Mouse (Mus musculus): Measurements from ENCODE around the gene Iqcb1. TPM values are rescaled to one million over a fixed set of nuclear protein-coding genes. Genes with fewer than 3 reads are reported as not detected.
"Not testable (repeated sequence)": the region's sequence is repeated elsewhere in the genome, so short reads cannot be mapped to it uniquely, and the experiment has no call there.

Gene Iqcb1
- polyA plus RNA-seq, 1 experiment from 2014 or later = 26.0 TPM

GRCm38 (mm10) chr16:36817321-36817926 is 10.8 kb upstream of the Iqcb1 start:
- ChIA-PET POLR2A (no interaction called here), CTCF (interaction anchor here (1.0 to 2.4 kb wide), 5 partner anchors 13 to 343 kb away, joined by 3 to 10 read pairs (median 3); no protein-coding TSS in a partner anchor)
- TF ChIP-seq CTCF (IDR thresholded peaks at IDR 0.05) = peak; percentile 95
- DNase-seq (ENCODE audit: low read depth, low spot score) = peak; percentile 19
- in situ Hi-C loops (cut with MboI; ENCODE audit: low pct_unique_long_range_greater_than_20kb) = loop anchor here (25.0 kb wide), 1 partner anchor 730 kb away; no protein-coding TSS in a partner anchor
- peak; percentile 86 for ATAC-seq
- H3K27me3 ChIP-seq = peaks cover 4% of the 10 kb centered on the region

- ATAC-seq = no peak
- in situ Hi-C loops (cut with MboI; ENCODE audit: low pct_unique_long_range_greater_than_20kb) = loop anchor here (25.0 kb wide), 1 partner anchor 733 kb away; no protein-coding TSS in a partner anchor
- ChIA-PET POLR2A (no interaction called here), CTCF (no interaction called here)
- no peak for TF ChIP-seq CTCF (IDR thresholded peaks at IDR 0.05)
- no peak for DNase-seq (ENCODE audit: low read depth, low spot score)
- no peaks in the 10 kb centered on the region for H3K27me3 ChIP-seq
These were observed 8.2 kb upstream of the Iqcb1 start for GRCm38 (mm10) chr16:36820016-36820415.

- DNase-seq (ENCODE audit: low read depth, low spot score) (no peak), ATAC-seq (no peak)
- in situ Hi-C loops (cut with MboI; ENCODE audit: low pct_unique_long_range_greater_than_20kb) = loop anchor here (25.0 kb wide), 1 partner anchor 733 kb away; no protein-coding TSS in a partner anchor
- no peaks in the 10 kb centered on the region for H3K27me3 ChIP-seq
- POLR2A ChIA-PET = no interaction called here
- no peak for TF ChIP-seq CTCF (IDR thresholded peaks at IDR 0.05)
- CTCF ChIA-PET = interaction anchor here (0.8 to 2.0 kb wide), 3 partner anchors 11 to 101 kb away, joined by 3 to 6 read pairs (median 5); no protein-coding TSS in a partner anchor
These were observed 7.4 kb upstream of the Iqcb1 start for GRCm38 (mm10) chr16:36820747-36821146.

GRCm38 (mm10) chr16:36821474-36821873 is 6.7 kb upstream of the Iqcb1 start:
- DNase-seq (ENCODE audit: low read depth, low spot score) (peak; percentile 28), ATAC-seq (peak; percentile 96)
- ChIA-PET CTCF (interaction anchor here (1.0 to 2.0 kb wide), 3 partner anchors 10 to 102 kb away, joined by 3 to 6 read pairs (median 5); no protein-coding TSS in a partner anchor), POLR2A (no interaction called here)
- H3K27me3 ChIP-seq = peaks cover 3% of the 10 kb centered on the region
- TF ChIP-seq CTCF (IDR thresholded peaks at IDR 0.05) = no peak
- in situ Hi-C loops (cut with MboI; ENCODE audit: low pct_unique_long_range_greater_than_20kb) = loop anchor here (25.0 kb wide), 1 partner anchor 734 kb away; no protein-coding TSS in a partner anchor

GRCm38 (mm10) chr16:36827611-36828053 is 553 bp upstream of the Iqcb1 start:
- no peak for TF ChIP-seq CTCF (IDR thresholded peaks at IDR 0.05)
- ATAC-seq (peak; percentile 58), DNase-seq (ENCODE audit: low read depth, low spot score) (no peak)
- CTCF ChIA-PET = no interaction called here
- POLR2A ChIA-PET = no interaction called here
- peaks cover 8% of the 10 kb centered on the region for H3K27me3 ChIP-seq
- in situ Hi-C loops (cut with MboI; ENCODE audit: low pct_unique_long_range_greater_than_20kb) = no loop called here

GRCm38 (mm10) chr16:36828820-36829219 is 635 bp downstream of the Iqcb1 start:
- DNase-seq (ENCODE audit: low read depth, low spot score) (no peak), ATAC-seq (no peak)
- in situ Hi-C loops (cut with MboI; ENCODE audit: low pct_unique_long_range_greater_than_20kb) = no loop called here
- peaks cover 8% of the 10 kb centered on the region for H3K27me3 ChIP-seq
- POLR2A ChIA-PET = interaction anchor here (1.1 kb wide), 1 partner anchor 9 kb away, joined by 4 read pairs; no protein-coding TSS in a partner anchor
- TF ChIP-seq CTCF (IDR thresholded peaks at IDR 0.05) = no peak
- CTCF ChIA-PET = no interaction called here

- CTCF ChIA-PET; in situ Hi-C loops (cut with MboI; ENCODE audit: low pct_unique_long_range_greater_than_20kb); H3K27me3 ChIP-seq; POLR2A ChIA-PET; ATAC-seq; DNase-seq (ENCODE audit: low read depth, low spot score): not testable (repeated sequence)
These were observed 18.7 kb downstream of the Iqcb1 start for GRCm38 (mm10) chr16:36846894-36847293.

GRCm38 (mm10) chr16:36851202-36851601 is 23.0 kb downstream of the Iqcb1 start:
- in situ Hi-C loops (cut with MboI; ENCODE audit: low pct_unique_long_range_greater_than_20kb) = no loop called here
- CTCF ChIA-PET = interaction anchor here (1.0 kb wide), 1 partner anchor 9 kb away, joined by 3 read pairs; no protein-coding TSS in a partner anchor

GRCm38 (mm10) chr16:36863585-36863984 is 35.4 kb downstream of the Iqcb1 start:
- ATAC-seq = no peak
- CTCF ChIA-PET = interaction anchor here (1.4 kb wide), 1 partner anchor 13 kb away, joined by 3 read pairs; no protein-coding TSS in a partner anchor
- in situ Hi-C loops (cut with MboI; ENCODE audit: low pct_unique_long_range_greater_than_20kb) = no loop called here

More at GRCm38 (mm10) chr16:36851202-36851601, 23.0 kb downstream of the Iqcb1 start:
- no peaks in the 10 kb centered on the region for H3K27me3 ChIP-seq
- POLR2A ChIA-PET = no interaction called here
- no peak for TF ChIP-seq CTCF (IDR thresholded peaks at IDR 0.05)
- ATAC-seq (no peak), DNase-seq (ENCODE audit: low read depth, low spot score) (no peak)

GRCm38 (mm10) chr16:36869442-36869841 is 41.3 kb downstream of the Iqcb1 start:
- ATAC-seq (no peak), DNase-seq (ENCODE audit: low read depth, low spot score) (no peak)
- no peaks in the 10 kb centered on the region for H3K27me3 ChIP-seq
- ChIA-PET POLR2A (no interaction called here), CTCF (interaction anchor here (0.6 to 1.9 kb wide), 2 partner anchors 8 to 9 kb away, joined by 3 to 6 read pairs; no protein-coding TSS in a partner anchor)
- in situ Hi-C loops (cut with MboI; ENCODE audit: low pct_unique_long_range_greater_than_20kb) = no loop called here
- TF ChIP-seq CTCF (IDR thresholded peaks at IDR 0.05) = no peak

More at GRCm38 (mm10) chr16:36863585-36863984, 35.4 kb downstream of the Iqcb1 start:
- TF ChIP-seq CTCF (IDR thresholded peaks at IDR 0.05) = no peak
- H3K27me3 ChIP-seq = no peaks in the 10 kb centered on the region
- POLR2A ChIA-PET = no interaction called here
- DNase-seq (ENCODE audit: low read depth, low spot score) = no peak

- ChIA-PET POLR2A (no interaction called here), CTCF (no interaction called here)
- peak; percentile 99 for ATAC-seq
- DNase-seq (ENCODE audit: low read depth, low spot score) = peak; percentile 99
- in situ Hi-C loops (cut with MboI; ENCODE audit: low pct_unique_long_range_greater_than_20kb) = no loop called here
- no peaks in the 10 kb centered on the region for H3K27me3 ChIP-seq
- no peak for TF ChIP-seq CTCF (IDR thresholded peaks at IDR 0.05)
These were observed 46.5 kb downstream of the Iqcb1 start, which contains the start of the genes Eaf2 and Golgb1 for GRCm38 (mm10) chr16:36874583-36875275. Gene Eaf2, minus strand, starts transcription at chr16:36875003. Gene Golgb1, plus strand, starts transcription at chr16:36875140.
